Mouse (Mus musculus) frontal cortex, adult (tissue): ENCODE data around the gene Rhot1.
"Not testable (repeated sequence)": the region's sequence is repeated elsewhere in the genome, so short reads cannot be mapped to it uniquely, and the experiment has no call there.

ENCODE experiments used
- ATAC-seq: cut with Nextera tagmentation; 2 replicates; pipeline ENCODE4 v1.9.2; 2017; ENCODE audit warnings: mild to moderate bottlenecking, moderate library complexity, mixed read lengths; ENCODE audit not compliant: low TSS enrichment

The Rhot1 gene

DNA sequence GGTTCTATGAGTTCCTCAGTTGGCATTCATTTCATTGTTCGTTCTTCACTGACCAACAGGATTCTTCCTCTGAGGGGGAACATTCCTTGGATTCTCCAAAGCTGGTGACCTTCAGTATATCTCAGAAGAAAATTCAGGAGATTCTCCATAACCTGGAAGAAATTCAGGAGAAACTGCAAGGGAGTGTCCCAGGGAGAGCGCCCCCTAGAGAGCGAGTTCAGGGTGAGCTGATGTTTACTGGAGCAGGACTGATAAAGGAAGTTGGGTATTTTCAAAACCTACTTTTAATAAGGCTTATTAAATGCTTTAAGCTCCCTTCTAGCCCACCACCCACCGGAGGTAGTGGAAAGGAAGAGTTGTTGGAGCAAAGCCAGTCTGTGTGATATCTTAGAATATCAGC is 15.0 kb upstream of the Rhot1 start:
- ATAC-seq = no peak

DNA sequence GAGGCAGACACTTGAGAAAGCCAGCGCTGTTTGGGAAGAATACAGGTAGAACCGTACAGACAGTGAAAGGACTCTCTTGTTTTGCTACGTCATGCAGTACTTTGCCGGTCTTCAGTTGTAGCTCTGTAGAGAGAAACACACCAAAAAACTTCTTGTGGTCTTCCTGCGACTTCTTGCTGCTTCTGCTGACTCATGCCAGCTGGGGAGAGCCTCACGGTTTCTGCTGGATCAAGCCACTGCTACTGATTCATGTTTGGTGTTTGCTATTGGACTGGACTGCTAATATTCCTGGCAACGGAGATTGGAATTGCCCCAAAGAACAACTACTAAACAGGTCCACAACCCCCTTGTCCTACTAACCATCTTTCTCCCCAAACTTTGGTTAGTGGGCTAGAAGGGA is 12.5 kb upstream of the Rhot1 start:
- ATAC-seq = no peak

DNA sequence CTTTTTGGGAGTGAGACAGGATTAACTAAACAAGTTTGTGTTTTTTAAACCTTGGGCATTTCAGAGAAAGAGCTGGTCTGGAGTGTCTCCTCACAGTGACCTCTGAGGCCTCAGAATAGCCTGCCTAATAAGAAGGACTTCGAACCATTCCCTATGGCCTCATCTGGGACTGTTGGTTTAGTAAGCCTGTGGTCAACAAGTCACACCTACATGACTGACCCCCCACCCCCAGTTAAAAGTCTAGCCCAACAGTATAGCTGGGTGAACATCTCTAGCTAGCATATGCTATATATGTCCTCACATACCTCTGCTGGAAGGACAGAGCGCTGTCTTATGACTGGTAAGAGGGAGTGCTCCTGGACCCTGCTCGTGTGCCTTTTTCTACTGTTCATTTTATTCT is 9.5 kb upstream of the Rhot1 start:
- ATAC-seq = no peak

DNA sequence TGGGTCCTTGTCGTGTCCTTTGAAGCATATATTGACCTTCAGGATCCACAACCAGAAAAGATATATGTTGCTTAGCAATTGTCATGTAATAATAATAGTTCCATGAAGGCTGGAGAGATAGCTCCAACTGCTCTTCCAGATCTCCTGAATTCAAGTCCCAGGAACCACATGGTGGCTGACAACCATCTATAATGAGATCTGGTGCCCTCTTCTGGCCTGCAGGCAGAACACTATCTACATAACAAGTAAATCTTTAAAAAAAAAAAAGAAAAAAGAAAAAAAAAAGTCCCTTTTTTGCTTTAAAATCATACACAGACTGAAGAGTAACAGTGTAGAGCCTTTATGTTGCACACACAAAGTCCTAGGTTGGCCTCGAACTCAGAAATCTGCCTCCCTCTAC is 9.0 kb upstream of the Rhot1 start:
- ATAC-seq = no peak

DNA sequence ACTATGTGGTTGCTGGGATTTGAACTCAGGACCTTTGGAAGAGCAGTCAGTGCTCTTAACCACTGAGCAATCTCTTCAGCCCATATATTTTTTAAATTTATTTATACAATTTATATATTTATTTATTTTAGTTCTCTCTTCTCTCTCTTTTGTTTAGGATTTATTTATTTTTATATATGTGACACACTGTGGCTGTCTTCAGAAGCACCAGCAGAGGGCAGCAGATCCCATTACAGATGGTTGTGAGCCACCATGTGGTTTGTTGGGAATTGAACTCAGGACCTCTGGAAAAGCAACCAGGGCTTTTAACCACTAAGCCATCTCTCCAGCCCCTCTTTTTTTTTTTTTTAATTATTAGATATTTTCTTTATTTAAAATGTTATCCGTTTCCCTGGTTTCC is 8.5 kb upstream of the Rhot1 start:
- no peak for ATAC-seq

DNA sequence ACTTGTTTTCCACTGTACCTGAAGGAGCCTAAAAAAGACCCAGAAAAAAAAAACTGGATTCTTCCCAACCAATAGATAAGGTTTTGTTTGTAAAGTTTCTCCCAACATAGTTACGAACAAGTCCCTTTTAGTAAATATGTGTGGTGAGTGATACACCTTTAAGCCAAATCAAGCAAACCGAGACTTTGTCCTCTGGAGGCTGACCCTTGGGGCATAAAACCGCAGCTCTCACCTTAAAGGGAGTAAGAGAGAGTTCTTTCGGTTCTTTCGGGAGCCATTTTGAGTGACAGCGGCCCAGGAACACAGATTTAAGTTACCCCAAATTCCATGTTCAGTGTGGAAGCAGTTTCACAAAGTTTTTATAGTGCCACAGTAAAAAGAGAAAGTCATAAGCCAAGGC is 6.5 kb upstream of the Rhot1 start:
- no peak for ATAC-seq

DNA sequence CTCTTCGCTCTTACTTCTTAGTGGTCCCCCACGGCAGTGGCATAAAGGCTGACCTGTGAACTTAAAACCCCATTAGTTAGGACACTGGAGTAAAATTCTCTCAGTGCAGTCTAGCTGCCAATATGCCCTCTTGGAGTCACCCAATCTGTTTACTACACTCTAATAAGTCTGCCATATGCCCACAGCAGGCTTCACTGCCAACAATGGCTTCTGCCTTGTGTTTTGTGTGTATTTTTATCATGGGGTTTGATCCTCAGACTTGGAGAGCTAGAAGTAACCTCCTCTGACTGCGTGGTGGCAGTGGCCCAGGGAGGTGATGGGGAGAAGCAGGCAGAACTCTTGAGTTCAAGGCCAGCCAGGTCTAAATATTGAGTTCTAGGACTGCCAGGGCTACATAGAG is 4.8 kb upstream of the Rhot1 start:
- no peak for ATAC-seq

DNA sequence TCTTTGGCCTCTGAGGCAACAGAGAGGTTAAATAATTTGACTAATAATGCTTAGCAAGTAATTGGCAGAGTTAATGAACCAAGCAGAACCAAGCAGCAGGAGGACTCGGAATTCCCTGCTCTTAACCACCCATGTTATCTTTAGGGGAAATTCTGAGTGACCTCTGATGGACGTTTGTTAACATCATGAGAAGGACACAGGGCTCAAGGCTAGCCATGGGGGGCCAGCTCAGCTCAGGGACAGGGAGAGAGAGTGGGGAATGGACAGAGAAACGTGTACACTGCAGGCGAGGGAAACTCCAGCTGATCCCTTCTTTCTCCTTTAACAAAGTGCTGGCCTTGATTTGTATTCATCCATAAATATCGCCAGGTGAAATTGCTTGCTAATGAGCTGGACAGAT is 3.9 kb upstream of the Rhot1 start:
- ATAC-seq = no peak

DNA sequence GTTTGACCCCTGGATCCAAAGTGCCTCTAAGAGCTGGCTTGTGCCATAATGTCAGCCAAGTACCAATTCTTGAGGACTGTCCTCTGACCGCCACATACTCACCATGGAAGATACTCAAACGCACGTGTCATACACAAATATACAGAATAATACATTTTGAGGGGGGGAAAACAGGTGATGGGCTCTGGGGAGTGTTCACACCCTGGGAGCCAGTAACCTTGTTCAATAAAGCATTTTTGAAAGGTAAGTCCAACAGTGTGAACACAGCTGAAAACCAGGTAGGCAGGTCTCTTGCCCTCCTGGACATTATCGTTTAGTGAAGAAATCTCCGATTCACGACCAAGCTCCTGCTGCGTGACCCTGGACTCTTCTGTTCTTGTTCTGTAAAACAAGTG is 357 bp upstream of the Rhot1 start:
- ATAC-seq = no peak

DNA sequence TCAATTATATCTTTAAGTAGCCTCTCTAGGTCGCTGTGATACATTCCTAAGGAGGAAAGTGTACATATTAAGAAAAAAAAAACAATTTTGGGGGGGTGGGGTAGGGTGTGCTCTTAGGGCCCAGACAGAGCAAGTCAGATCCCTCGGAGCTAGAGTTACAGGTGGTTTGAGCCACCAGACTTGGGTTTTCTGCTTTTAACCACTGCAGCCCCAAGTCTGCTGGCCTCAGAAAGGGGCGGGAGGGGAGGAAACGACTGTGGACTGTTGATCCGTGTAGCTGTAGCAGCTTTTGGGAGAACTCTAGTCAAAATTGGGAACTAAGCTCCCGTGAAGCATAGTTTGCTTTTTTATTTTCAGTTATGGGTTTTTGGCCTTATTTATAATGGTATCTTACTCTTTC is 1.5 kb downstream of the Rhot1 start:
- ATAC-seq = no peak

DNA sequence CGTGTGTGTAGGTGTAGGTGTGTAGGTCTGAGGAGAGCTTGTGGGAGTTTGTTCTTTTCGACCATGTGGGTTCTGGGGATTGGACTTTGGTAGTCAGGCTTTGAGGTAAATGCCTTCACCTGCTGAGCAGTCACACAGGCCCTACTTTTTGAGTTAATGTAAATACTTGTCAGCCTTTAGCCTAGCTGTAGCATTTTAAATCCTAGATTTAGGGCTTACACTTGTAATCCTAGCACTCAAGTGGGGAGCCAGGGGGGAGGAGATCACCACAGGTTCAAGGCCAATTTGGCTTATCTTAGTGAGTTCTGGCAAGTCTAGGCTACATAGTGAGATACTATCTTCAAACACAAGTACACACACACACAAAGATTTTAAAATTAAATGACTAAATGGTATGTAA is 3.5 kb downstream of the Rhot1 start:
- no peak for ATAC-seq

DNA sequence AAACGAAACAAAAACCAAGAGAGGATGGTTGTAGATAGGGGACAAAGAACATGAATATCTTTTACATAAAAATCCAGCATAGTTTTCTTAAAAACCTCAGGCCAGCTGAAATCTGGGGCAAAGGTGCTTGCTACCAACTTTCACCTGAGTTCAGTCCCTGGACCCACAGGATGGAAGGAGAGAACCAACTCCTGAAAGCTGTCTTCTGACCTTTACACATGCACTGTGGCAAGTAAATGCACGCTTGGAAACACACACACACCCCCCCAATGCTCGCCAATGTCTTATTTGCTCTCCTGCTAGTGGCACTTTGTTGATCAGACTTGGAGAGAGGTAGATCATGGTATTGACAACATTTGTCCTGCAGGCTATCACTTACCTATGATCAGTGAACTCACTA is 6.5 kb downstream of the Rhot1 start:
- ATAC-seq = no peak

DNA sequence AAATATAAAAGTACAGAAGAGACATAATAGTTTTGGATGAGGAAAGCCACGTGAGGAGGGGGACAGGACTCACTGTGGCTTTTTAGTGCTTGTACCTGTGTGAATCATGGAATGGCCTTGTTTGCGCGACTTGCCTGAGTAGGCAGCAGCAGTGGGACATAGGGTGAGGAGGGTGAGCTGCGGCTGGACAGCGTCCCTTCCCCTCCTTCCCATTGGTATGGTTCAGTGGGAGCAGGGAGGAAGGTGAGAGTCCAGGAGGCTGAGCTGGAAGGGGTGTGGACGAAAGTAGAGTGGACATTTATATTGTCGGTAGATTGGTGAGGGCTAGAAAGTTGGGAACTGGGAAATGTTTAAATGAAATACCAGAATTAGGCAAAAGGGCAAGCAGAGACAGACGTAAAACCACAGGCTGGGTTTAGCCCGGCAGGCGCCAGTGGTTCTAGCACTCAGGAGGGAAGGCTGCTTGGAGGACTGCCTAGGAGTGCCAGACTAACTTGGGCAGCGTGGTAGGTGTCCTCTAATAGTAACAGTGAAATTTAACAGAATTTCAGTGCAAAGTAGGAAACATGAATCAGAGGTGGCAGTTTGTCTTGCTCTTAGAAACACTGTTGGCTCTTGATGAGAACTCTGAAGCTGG is 10.0 kb downstream of the Rhot1 start:
- ATAC-seq = no peak

DNA sequence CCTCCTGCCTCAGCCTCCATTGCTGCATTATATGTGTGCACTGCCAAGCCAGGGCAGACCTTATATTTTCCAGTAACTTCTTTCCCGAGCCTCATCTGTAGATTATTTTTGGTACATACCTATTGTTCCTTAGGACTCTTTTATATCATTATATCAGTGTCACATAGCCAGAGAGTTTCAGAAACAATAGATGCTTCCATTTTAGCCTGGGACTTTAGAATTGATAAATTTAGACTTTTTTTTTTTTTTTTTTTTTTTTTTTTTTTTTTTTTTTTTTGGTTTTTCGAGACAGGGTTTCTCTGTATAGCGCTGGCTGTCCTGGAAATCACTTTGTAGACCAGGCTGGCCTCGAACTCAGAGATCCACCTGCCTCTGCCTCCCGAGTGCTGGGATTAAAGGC is 21.2 kb downstream of the Rhot1 start:
- not testable (repeated sequence) for ATAC-seq

DNA sequence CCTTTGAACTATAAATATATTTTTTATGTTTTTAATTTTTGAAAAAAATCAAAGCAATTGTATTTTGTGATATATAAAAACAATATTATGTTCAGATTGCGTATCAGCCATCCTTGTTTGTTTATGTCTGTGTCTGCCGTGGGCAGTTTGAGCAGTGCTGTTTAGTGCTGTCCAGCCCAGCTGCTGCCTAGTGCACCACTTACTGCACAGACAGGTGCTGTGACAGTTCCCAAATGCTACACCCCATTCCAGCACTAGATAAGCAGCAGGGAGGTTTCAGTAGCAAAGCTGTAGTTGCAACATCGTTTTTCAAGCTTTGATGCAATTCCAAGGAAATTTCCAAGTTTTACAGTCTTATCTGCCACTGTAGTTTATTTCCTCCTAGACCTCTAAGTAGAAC is 28.5 kb downstream of the Rhot1 start:
- no peak for ATAC-seq

DNA sequence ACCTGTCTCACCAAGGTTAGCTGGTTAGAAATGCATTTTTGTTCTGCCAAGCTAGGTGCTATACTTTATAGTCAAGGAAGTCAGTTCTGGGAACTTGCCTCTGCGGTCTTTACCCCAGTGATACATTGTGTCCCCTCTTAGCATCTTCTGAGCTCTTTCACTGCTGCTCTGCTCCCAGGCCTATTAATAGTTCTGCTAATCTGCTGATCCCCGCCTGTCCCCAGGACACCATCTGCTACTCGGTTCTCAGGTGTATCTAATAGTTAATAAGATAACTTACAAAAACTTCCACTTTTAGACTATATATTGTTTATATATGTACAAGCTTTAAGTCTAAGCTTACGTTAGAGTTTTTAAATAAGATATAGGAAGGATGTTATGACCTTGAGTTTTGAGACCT is 29.5 kb downstream of the Rhot1 start:
- no peak for ATAC-seq

DNA sequence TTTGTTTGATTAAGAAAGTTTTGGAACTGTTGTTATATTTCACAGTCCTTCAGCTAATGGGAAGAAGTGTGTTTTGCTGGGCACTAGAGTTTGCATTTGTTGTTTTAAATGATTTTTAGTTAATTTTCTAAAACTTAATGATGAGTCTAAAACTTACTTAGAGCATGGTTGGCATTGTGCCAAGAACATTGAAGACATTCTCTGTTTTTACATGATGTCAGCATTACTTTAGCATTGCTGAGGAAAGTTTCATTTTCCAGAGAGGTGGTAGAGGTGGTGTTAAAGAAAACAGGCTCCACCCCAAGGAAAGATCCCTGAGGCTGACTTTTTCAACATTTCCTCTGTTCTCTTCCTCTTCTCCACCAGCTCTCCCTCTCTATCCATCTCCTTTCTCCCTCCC is 38.2 kb downstream of the Rhot1 start:
- ATAC-seq = no peak

DNA sequence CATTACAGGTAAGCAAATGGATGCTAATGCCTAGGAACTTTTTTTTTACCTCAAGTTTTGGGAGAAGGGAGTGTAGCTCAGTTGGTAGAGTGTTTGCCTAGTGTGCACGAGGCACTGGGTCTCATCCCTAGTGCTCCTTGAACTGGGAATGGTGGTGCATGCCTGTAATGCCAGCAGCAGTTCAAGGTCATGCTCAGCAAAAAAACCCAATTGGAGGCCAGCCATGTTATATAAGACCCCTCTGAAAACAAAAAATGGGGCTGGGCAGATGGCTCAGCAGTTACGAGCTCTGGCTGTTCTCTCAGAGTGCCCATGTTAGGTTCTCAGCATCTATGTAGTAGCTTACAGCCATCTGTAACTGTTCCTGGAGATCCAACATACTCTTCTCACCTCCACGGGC is 39.7 kb downstream of the Rhot1 start:
- ATAC-seq = no peak

DNA sequence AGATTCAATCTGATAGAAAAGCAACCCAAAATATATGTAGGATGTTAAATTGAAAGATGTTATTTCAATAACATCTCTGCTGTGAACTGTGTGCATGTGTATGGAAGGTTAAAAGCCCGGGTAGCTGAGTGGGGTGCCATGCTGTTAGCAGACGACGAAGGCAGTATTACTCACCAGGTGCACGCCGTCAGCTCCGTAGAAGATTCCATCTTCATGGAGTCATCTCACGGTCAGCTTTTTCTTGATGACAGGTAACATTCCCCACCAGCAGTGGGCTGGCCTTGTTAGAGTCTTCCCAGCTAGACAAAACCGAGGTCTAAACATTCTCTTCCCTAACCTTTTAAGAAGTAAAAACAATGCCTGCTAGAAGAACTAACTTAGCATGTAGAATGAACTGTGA is 55.3 kb downstream of the Rhot1 start:
- no peak for ATAC-seq

DNA sequence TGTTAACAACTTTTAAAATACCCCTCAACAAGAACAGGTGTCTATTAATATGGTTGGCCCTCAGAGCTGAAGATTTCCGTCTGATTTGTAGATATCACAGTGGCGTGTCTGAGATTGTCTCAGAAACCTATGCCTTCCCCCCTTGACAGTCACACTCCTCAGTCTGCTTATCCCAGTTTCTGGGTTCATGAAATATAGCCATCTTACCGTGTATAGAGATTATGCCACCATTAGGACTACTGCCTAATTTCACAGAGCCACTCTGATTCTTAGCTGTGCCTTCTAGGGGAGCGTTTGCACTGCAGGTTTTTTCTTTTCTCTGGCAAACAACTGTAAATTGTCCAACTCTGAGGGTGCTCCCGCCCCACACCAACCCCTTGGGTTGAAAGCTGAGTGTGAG is 62.3 kb downstream of the Rhot1 start:
- no peak for ATAC-seq

DNA sequence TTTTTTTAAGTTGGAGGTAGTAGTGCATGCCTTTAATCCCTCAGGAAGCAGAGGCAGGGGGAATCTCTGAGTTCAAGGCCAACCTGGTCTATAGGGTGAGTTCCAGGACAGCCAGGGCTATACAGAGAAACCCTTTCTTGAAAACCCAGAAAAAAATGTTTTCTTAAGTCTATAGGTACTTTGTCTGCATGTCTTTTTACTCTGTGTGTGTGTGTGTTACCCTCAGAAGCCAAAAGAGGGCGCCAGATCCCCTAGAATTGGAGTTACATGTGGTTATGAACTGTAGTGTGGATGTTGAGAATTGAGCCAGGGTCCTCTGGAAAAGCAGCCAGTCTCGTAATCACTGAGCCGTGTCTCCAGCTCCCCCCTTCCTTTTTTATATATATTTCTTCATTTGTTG is 66.2 kb downstream of the Rhot1 start:
- ATAC-seq = no peak

DNA sequence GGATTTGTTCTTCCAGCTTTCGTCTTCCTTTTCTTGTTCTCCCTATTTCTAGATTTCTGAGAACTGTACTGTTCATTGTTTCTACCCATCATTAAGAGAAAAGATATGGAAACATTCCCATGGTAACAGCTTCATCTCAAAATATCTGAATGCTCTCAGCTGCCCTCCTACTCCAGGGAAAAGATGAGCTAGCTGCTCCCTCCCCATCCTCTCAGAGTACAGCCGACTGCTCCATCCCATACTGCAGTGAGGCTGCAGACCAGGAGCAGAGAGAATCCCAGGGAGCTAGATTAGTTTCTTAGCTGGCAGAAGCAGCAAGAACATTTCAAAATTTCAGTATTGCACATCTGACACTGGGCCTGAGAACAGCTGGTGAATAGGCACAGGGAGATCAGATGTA is 69.2 kb downstream of the Rhot1 start:
- peak; percentile 69; the same call in 1 of the 2 replicates for ATAC-seq

DNA sequence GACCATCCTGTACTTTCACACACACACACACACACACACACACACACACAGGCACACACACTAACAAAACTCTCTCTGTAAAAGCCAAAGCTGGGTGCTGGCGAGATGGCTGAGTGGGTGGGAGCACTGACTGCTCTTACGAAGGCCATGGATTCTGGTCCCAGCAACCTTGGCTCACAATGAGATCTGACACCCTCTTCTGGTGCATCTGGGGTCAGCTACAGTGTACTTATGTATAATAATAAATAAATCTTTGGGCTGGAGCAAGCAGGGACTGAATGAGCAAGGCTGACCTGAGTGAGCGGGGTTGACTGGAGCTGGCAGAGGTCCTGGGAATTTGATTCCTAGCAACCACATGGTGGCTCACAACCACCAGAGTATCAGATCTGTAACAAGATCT is 75.0 kb downstream of the Rhot1 start:
- no peak for ATAC-seq

DNA sequence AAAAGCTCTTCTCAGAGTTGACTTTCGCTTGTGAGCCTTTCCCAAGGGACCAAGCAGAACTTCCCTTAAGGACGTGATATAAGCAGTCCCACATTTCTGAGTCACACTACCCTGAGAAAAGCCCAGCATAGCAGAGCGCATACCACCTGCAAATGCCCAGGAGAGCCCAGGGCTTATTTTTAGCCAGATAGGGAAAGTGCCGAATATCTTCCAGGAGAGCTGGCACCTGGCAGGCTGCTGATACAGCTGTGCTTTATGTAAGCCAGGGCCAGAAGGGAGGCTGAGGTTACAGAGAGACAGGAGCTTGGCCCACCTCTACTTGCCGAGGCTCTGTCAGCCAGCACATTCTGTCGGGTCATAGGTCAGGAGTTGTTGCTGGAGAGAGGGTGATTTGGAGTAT is 75.8 kb downstream of the Rhot1 start:
- no peak for ATAC-seq

DNA sequence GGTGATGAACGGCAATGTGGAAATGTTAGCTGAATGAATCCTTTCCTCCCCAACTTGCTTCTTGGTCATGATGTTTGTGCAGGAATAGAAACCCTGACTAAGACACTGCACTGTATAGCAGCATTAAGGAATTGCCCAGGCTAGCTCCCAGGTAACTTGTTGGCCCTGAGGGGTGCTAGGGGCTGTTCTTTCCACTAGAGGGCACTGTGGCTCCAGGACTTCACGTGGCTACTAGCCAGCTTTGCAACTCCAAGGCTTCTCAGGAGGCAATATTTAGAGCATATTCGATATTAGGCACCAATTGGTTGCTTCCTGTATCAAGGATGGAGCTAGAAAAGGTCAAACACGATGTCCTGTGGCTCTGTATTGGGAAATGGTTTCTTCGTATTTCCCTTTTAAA is 78.3 kb downstream of the Rhot1 start:
- peak; percentile 52; the same call in 1 of the 2 replicates for ATAC-seq
